ENCODE assay signal across 8 mouse cellular contexts in the genomic region with DNA sequence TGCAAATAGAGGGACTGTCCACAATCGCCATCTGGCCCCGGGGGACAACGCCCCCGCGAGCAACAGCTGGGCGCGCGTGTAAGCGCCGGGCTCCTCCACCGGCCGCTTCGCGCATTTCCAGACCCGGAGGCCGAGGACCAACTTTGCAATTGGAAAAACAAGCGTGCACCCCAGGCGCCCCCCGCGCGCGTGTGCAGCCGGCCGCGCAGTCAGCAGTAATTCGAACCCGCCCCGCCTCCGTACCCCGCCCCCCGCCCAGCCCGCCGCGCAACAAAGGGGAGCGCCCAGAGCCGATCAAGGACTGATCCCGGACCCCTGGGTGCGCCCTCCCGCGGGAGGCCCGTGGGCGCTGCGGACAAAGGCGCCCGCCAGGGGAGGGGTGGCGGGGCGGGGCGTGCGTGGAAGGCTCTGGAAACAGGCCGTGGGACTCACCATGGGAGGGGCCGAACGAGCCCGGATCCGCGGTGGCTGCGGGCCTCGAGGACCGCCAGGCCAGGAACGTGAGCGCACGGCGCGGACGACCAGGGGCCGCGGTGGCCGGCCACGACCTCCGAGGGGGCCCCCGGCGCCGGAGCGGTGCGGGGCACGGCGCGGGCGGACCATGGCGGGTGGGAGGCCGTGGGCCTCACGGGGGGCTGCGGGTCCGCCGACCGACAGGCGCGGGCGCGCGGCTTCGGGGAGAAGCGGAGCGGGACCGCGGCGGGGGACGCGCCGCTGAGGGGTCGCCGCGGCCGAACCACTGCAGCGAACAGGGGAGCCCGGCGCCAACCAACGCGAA. TPM values are rescaled to one million over a fixed set of nuclear protein-coding genes. Genes with fewer than 3 reads are reported as not detected.
A peak's percentile ranks its signal among the peaks of the same experiment; 100 is the strongest.
DNase-seq lines count a peak whose midpoint lies in the region; ATAC-seq and TF ChIP-seq lines count a peak whose summit lies in the region.

No protein-coding gene starts in this region.

- H3K4me2 ChIP-seq in hindbrain, postnatal 0 days (ENCODE audit: low read depth, low read length) = peak overlapping the region; percentile 63
- peak overlapping the region; percentile 86 for H3K4me2 ChIP-seq in liver, embryonic 14.5 days (ENCODE audit: low read depth)
- H3K4me2 ChIP-seq in neural tube, embryonic 12.5 days (replicated peaks) = peak overlapping the region; percentile 86

- H3K27ac ChIP-seq in left cerebral cortex, adult 2 months = peak overlapping the region; percentile 97
- peak overlapping the region; percentile 98 for H3K27ac ChIP-seq in cerebellum, adult 2 months (ENCODE audit: insufficient read depth, low read length)
- peak overlapping the region; percentile 99 for H3K27ac ChIP-seq in gastrocnemius, adult 2 months
- H3K27ac ChIP-seq in hindbrain, postnatal 0 days = peak overlapping the region; percentile 100
- H3K27ac ChIP-seq in liver, embryonic 14.5 days = peak overlapping the region; percentile 75
- peak overlapping the region; percentile 99 for H3K27ac ChIP-seq in neural tube, embryonic 12.5 days

- intact Hi-C loops in left cerebral cortex, adult 2 months (cut with DNase I) = loop anchor here (1.0 to 2.0 kb wide), 3 partner anchors 16 to 60 kb away; a partner anchor contains a TSS
- intact Hi-C loops in gastrocnemius, adult 2 months (cut with DNase I) = no loop called here

- peak overlapping the region; percentile 99 for H3K9ac ChIP-seq in hindbrain, postnatal 0 days (replicated peaks; ENCODE audit: low read length)
- H3K9ac ChIP-seq in liver, embryonic 14.5 days (replicated peaks) = peak overlapping the region; percentile 74
- peak overlapping the region; percentile 99 for H3K9ac ChIP-seq in neural tube, embryonic 12.5 days

- peaks cover 33% of the 10 kb centered on the region for H3K4me1 ChIP-seq in cerebellum, adult 2 months (ENCODE audit: control insufficient read depth, insufficient read depth, low read length)
- H3K4me1 ChIP-seq in hindbrain, postnatal 0 days (ENCODE audit: insufficient read depth, low read length) = peaks cover 31% of the 10 kb centered on the region
- H3K4me1 ChIP-seq in liver, embryonic 14.5 days (replicated peaks; ENCODE audit: control insufficient read depth in 2 of 2, insufficient read depth in 2 of 2, low read length in 1 of 2) = peaks cover 6 to 19% of the 10 kb centered on the region in 2 experiments
- peaks cover 42% of the 10 kb centered on the region for H3K4me1 ChIP-seq in neural tube, embryonic 12.5 days

- no peak for TF ChIP-seq POLR2A in cerebellum, adult 2 months (IDR thresholded peaks at IDR 0.05; ENCODE audit: borderline replicate concordance, insufficient read depth, low read length)

- no peaks in the 10 kb centered on the region for H3K27me3 ChIP-seq in cerebellum, adult 2 months (ENCODE audit: control insufficient read depth, insufficient read depth, low read length)
- H3K27me3 ChIP-seq in hindbrain, postnatal 0 days (ENCODE audit: insufficient read depth, low read length) = no peaks in the 10 kb centered on the region
- no peaks in the 10 kb centered on the region for H3K27me3 ChIP-seq in liver, embryonic 14.5 days (ENCODE audit: control insufficient read depth, insufficient read depth, low read length)
- no peaks in the 10 kb centered on the region for H3K27me3 ChIP-seq in neural tube, embryonic 12.5 days (replicated peaks)

- peaks cover 5% of the 10 kb centered on the region for H3K36me3 ChIP-seq in hindbrain, postnatal 0 days (ENCODE audit: insufficient read depth, low read length)
- H3K36me3 ChIP-seq in liver, embryonic 14.5 days (replicated peaks; ENCODE audit: control insufficient read depth, insufficient read depth, low read depth) = no peaks in the 10 kb centered on the region; the same call in none of the 2 replicates
- peaks cover 23% of the 10 kb centered on the region for H3K36me3 ChIP-seq in neural tube, embryonic 12.5 days

- H3K4me3 ChIP-seq in left cerebral cortex, adult 2 months = peak overlapping the region; percentile 77
- peak overlapping the region; percentile 53 for H3K4me3 ChIP-seq in cerebellum, adult 2 months (replicated peaks; ENCODE audit: insufficient read depth, low read depth, low read length)
- peak overlapping the region; percentile 97 for H3K4me3 ChIP-seq in gastrocnemius, adult 2 months
- peak overlapping the region; percentile 99 for H3K4me3 ChIP-seq in hindbrain, postnatal 0 days (ENCODE audit: low read length)
- H3K4me3 ChIP-seq in liver, embryonic 14.5 days (ENCODE audit: insufficient read depth in 1 of 2, low read depth in 2 of 2, low read length in 2 of 2) = peak overlapping the region; percentile 52 to 69
- H3K4me3 ChIP-seq in neural tube, embryonic 12.5 days = peak overlapping the region; percentile 97

- ATAC-seq in hindbrain, postnatal 0 days = peak; percentile 5
- peak; percentile 36 for ATAC-seq in liver, embryonic 14.5 days (ENCODE audit: insufficient read depth)
- peak; percentile 43 for ATAC-seq in neural tube, embryonic 12.5 days (ENCODE audit: low FRiP score, low read depth)

- no peak for TF ChIP-seq EP300 in liver, embryonic 14.5 days (IDR thresholded peaks at IDR 0.05; ENCODE audit: low read depth)

- no peaks in the 10 kb centered on the region for H3K9me3 ChIP-seq in hindbrain, postnatal 0 days (ENCODE audit: low read length)
- H3K9me3 ChIP-seq in liver, embryonic 14.5 days (ENCODE audit: control insufficient read depth, low read length) = no peaks in the 10 kb centered on the region
- H3K9me3 ChIP-seq in neural tube, embryonic 12.5 days = no peaks in the 10 kb centered on the region

- peak in 1 of 2 experiments; percentile 72 for DNase-seq in left cerebral cortex, adult 2 months (ENCODE audit: extremely low spot score in 1 of 2, low spot score in 2 of 2)
- no peak for DNase-seq in left cerebral cortex, adult 8-10 months (ENCODE audit: low spot score in 2 of 2)
- peak; percentile 67 to 75 for DNase-seq in cerebellum, adult 2 months
- peak; percentile 85 for DNase-seq in gastrocnemius, adult 2 months
- DNase-seq in hindbrain, postnatal 0 days (ENCODE audit: low spot score) = peak; percentile 75
- no peak for DNase-seq in liver, embryonic 14.5 days (ENCODE audit: low read depth in 3 of 3, low spot score in 3 of 3)
- DNase-seq in thymus, postnatal 25 days = peak; percentile 64

- no peak; the same call in 1 of the 2 replicates for TF ChIP-seq CTCF in left cerebral cortex, adult 2 months (IDR thresholded peaks at IDR 0.05)
- TF ChIP-seq CTCF in cerebellum, adult 2 months (IDR thresholded peaks at IDR 0.05; ENCODE audit: borderline replicate concordance, insufficient read depth, low read depth, low read length) = no peak
- TF ChIP-seq CTCF in gastrocnemius, adult 2 months (IDR thresholded peaks at IDR 0.05) = no peak; the same call in 1 of the 2 replicates
- no peak for TF ChIP-seq CTCF in hindbrain, postnatal 0 days (IDR thresholded peaks at IDR 0.05; ENCODE audit: low read depth)
- TF ChIP-seq CTCF in liver, embryonic 14.5 days (IDR thresholded peaks at IDR 0.05; ENCODE audit: low read depth) = no peak

- WGBS in cerebellum, adult 2 months = 1% methylated on average over 95 of the region's 108 CpGs
- under 1% methylated on average over 85 of the region's 108 CpGs for WGBS in hindbrain, postnatal 0 days
- WGBS in liver, embryonic 14.5 days (ENCODE audit: insufficient replicate concordance) = under 1% methylated on average over 106 of the region's 108 CpGs
- under 1% methylated on average over 108 of the region's 108 CpGs for WGBS in neural tube, embryonic 12.5 days

RNA-seq across cellular contexts. Expression of a gene that starts 0.5 kb away (rescaled TPM):
- total RNA-seq in left cerebral cortex, adult 2 months (2021) = 100 to 1,000 TPM; 273 to 290 TPM
- 100 to 1,000 TPM; 277 to 305 (median 293) TPM for total RNA-seq in left cerebral cortex, adult 8-10 months (2022)
- 355 and 364 TPM in 2 replicates for polyA plus RNA-seq in cerebellum, adult 2 months (2012; rRNA removed)
- total RNA-seq in gastrocnemius, adult 2 months (2021) = 100 to 1,000 TPM; 126 to 137 TPM
- 524 and 597 TPM in 2 replicates for total RNA-seq in hindbrain, postnatal 0 days (2014; rRNA removed)
- 416 and 438 TPM in 2 replicates for polyA plus RNA-seq in hindbrain, postnatal 0 days (2015; fragmentation: Nextera tagmentation; extraction: Ambion mirVana)
- polyA plus RNA-seq in liver, embryonic 14.5 days (2012; rRNA removed) = 47.3 and 54.1 TPM in 2 replicates
- polyA plus RNA-seq in liver, embryonic 14.5 days (2014; fragmentation: Nextera tagmentation; extraction: Ambion mirVana) = 35.0 and 42.1 TPM in 2 replicates
- polyA plus RNA-seq in neural tube, embryonic 12.5 days (2016; fragmentation: Nextera tagmentation; extraction: Ambion mirVana) = 630 and 637 TPM in 2 replicates

RNA-seq across cellular contexts. Expression of a gene that starts 12.2 kb away (rescaled TPM):
- 10 to 100 TPM; 27.4 to 31.2 TPM for total RNA-seq in left cerebral cortex, adult 2 months (2021)
- 10 to 100 TPM; 23.9 to 27.0 (median 24.4) TPM for total RNA-seq in left cerebral cortex, adult 8-10 months (2022)
- polyA plus RNA-seq in cerebellum, adult 2 months (2012; rRNA removed) = 38.3 and 46.7 TPM in 2 replicates
- total RNA-seq in gastrocnemius, adult 2 months (2021) = 10 to 100 TPM; 19.4 to 21.2 TPM
- 22.9 and 47.1 TPM in 2 replicates for total RNA-seq in hindbrain, postnatal 0 days (2014; rRNA removed)
- 35.7 and 37.5 TPM in 2 replicates for polyA plus RNA-seq in hindbrain, postnatal 0 days (2015; fragmentation: Nextera tagmentation; extraction: Ambion mirVana)
- polyA plus RNA-seq in liver, embryonic 14.5 days (2012; rRNA removed) = 12.7 and 14.3 TPM in 2 replicates
- polyA plus RNA-seq in liver, embryonic 14.5 days (2014; fragmentation: Nextera tagmentation; extraction: Ambion mirVana) = 15.6 and 17.0 TPM in 2 replicates
- polyA plus RNA-seq in neural tube, embryonic 12.5 days (2016; fragmentation: Nextera tagmentation; extraction: Ambion mirVana) = 32.3 and 39.3 TPM in 2 replicates

RNA-seq across cellular contexts. Expression of a gene that starts 20.2 kb away (rescaled TPM):
- total RNA-seq in left cerebral cortex, adult 2 months (2021) = 10 to 100 TPM; 64.4 to 67.5 TPM
- 10 to 100 TPM; 76.4 to 88.3 (median 82.2) TPM for total RNA-seq in left cerebral cortex, adult 8-10 months (2022)
- 119 and 123 TPM in 2 replicates for polyA plus RNA-seq in cerebellum, adult 2 months (2012; rRNA removed)
- 10 to 100 TPM; 40.8 to 56.4 TPM for total RNA-seq in gastrocnemius, adult 2 months (2021)
- total RNA-seq in hindbrain, postnatal 0 days (2014; rRNA removed) = 53.7 and 98.5 TPM in 2 replicates
- 103 and 106 TPM in 2 replicates for polyA plus RNA-seq in hindbrain, postnatal 0 days (2015; fragmentation: Nextera tagmentation; extraction: Ambion mirVana)
- 12.9 and 16.2 TPM in 2 replicates for polyA plus RNA-seq in liver, embryonic 14.5 days (2012; rRNA removed)
- 18.3 and 20.2 TPM in 2 replicates for polyA plus RNA-seq in liver, embryonic 14.5 days (2014; fragmentation: Nextera tagmentation; extraction: Ambion mirVana)
- 95.4 and 101 TPM in 2 replicates for polyA plus RNA-seq in neural tube, embryonic 12.5 days (2016; fragmentation: Nextera tagmentation; extraction: Ambion mirVana)

RNA-seq across cellular contexts. Expression of a gene that starts 20.3 kb away (rescaled TPM):
- 10 to 100 TPM; 69.7 to 77.0 TPM for total RNA-seq in left cerebral cortex, adult 2 months (2021)
- total RNA-seq in left cerebral cortex, adult 8-10 months (2022) = 10 to 100 TPM; 53.8 to 68.8 (median 64.7) TPM
- 78.3 and 83.6 TPM in 2 replicates for polyA plus RNA-seq in cerebellum, adult 2 months (2012; rRNA removed)
- total RNA-seq in gastrocnemius, adult 2 months (2021) = 100 to 1,000 TPM; 128 to 137 TPM
- total RNA-seq in hindbrain, postnatal 0 days (2014; rRNA removed) = 136 and 156 TPM in 2 replicates
- polyA plus RNA-seq in hindbrain, postnatal 0 days (2015; fragmentation: Nextera tagmentation; extraction: Ambion mirVana) = 94.3 and 95.4 TPM in 2 replicates
- 25.8 and 36.4 TPM in 2 replicates for polyA plus RNA-seq in liver, embryonic 14.5 days (2012; rRNA removed)
- polyA plus RNA-seq in liver, embryonic 14.5 days (2014; fragmentation: Nextera tagmentation; extraction: Ambion mirVana) = 10.0 and 10.6 TPM in 2 replicates
- 108 and 116 TPM in 2 replicates for polyA plus RNA-seq in neural tube, embryonic 12.5 days (2016; fragmentation: Nextera tagmentation; extraction: Ambion mirVana)

RNA-seq across cellular contexts. Expression of a gene that starts 23.4 kb away (rescaled TPM):
- 10 to 100 TPM; 96.1 to 98.5 TPM for total RNA-seq in left cerebral cortex, adult 2 months (2021)
- total RNA-seq in left cerebral cortex, adult 8-10 months (2022) = 10 to 100 TPM; 80.5 to 97.9 (median 88.4) TPM
- 105 and 117 TPM in 2 replicates for polyA plus RNA-seq in cerebellum, adult 2 months (2012; rRNA removed)
- 10 to 100 TPM; 53.1 to 68.5 TPM for total RNA-seq in gastrocnemius, adult 2 months (2021)
- total RNA-seq in hindbrain, postnatal 0 days (2014; rRNA removed) = 193 and 194 TPM in 2 replicates
- polyA plus RNA-seq in hindbrain, postnatal 0 days (2015; fragmentation: Nextera tagmentation; extraction: Ambion mirVana) = 121 and 123 TPM in 2 replicates
- 29.3 and 35.1 TPM in 2 replicates for polyA plus RNA-seq in liver, embryonic 14.5 days (2012; rRNA removed)
- polyA plus RNA-seq in liver, embryonic 14.5 days (2014; fragmentation: Nextera tagmentation; extraction: Ambion mirVana) = 24.2 and 27.1 TPM in 2 replicates
- 156 and 158 TPM in 2 replicates for polyA plus RNA-seq in neural tube, embryonic 12.5 days (2016; fragmentation: Nextera tagmentation; extraction: Ambion mirVana)

Comparison
In these comparisons a context has a peak if more than half of its experiments do, and no peak if none do; other contexts are left out.
1. DNase-seq: peak in cerebellum, adult 2 months (2 of 2), gastrocnemius, adult 2 months (single experiment), hindbrain, postnatal 0 days (single experiment) and thymus, postnatal 25 days (single experiment); none in left cerebral cortex, adult 8-10 months (0 of 2) and liver, embryonic 14.5 days (0 of 3).
2. Peak in every context shown above with its lines, with median percentiles within 50 percentile points of each other: H3K27ac ChIP-seq, H3K4me3 ChIP-seq, ATAC-seq, H3K4me2 ChIP-seq and H3K9ac ChIP-seq.